Mouse (Mus musculus) layer of hippocampus, adult 18-20 months (tissue): Measurements from ENCODE around the gene Ccdc174. TPM values are rescaled to one million over a fixed set of nuclear protein-coding genes. Genes with fewer than 3 reads are reported as not detected.

ENCODE experiments used
- DNase-seq, 2 experiments: peaks; one replicate each; pipeline ENCODE4 v3.0.0; 2022; ENCODE audit warnings: low spot score in 2 of 2
- total RNA-seq, 2 experiments: library from RNA; stranded (reverse); gene quantifications; 2 replicates each; pipeline ENCODE4 v1.2.3; 2021

Ccdc174 gene
- total RNA-seq, 2 experiments from 2014 or later = 21.4 to 22.5 TPM

GRCm38 (mm10) chr6:91917286-91917685 is 39.4 kb downstream of the Ccdc174 start:
- DNase-seq = peak; percentile 37 to 68

- DNase-seq = no peak
Measured at GRCm38 (mm10) chr6:91917716-91918115, 39.9 kb downstream of the Ccdc174 start.

GRCm38 (mm10) chr6:91931231-91931630 is 53.4 kb downstream of the Ccdc174 start:
- no peak for DNase-seq

GRCm38 (mm10) chr6:91938491-91938890 is 60.6 kb downstream of the Ccdc174 start:
- no peak for DNase-seq

- DNase-seq = no peak
Measured at GRCm38 (mm10) chr6:91948426-91948825, 70.6 kb downstream of the Ccdc174 start.

Other genes starting within 250 kb of the Ccdc174 start
- gene Slc6a6, start 194.0 kb upstream of the Ccdc174 start, total RNA-seq = 100 to 1,000 TPM; 115 to 116 TPM
- gene Grip2, start 50.8 kb upstream of the Ccdc174 start, total RNA-seq = 1 to 10 TPM; 7.0 to 8.6 TPM
- 1 to 10 TPM; 1.7 TPM for gene 4930590J08Rik, start 24.8 kb downstream of the Ccdc174 start, total RNA-seq
- gene Fgd5, start 100.8 kb downstream of the Ccdc174 start, total RNA-seq = 1 to 10 TPM; 4.4 to 4.7 TPM
- gene Nr2c2, start 213.3 kb downstream of the Ccdc174 start, total RNA-seq = 10 to 100 TPM; 82.1 to 88.0 TPM